Mouse (Mus musculus) stomach, embryonic 14.5 days (tissue): ENCODE results near the gene Sec22b. TPM values are rescaled to one million over a fixed set of nuclear protein-coding genes. Genes with fewer than 3 reads are reported as not detected.

Source experiments
- ATAC-seq: fragments of 200-750 bp; cut with Nextera tagmentation; 2 replicates; pipeline ENCODE4 v1.8.0; 2017; ENCODE audit warnings: low read depth, moderate TSS enrichment; ENCODE audit not compliant: insufficient number of reproducible peaks, insufficient read depth, low FRiP score
- H3K27ac ChIP-seq: fragments of 300-500 bp; sonication (generic); 2 replicates; pipeline ENCODE4 v1.5.1; 2014; ENCODE audit warnings: mild to moderate bottlenecking, low read length, moderate library complexity, mixed read lengths
- H3K27me3 ChIP-seq: fragments of 300-500 bp; sonication (generic); 2 replicates; pipeline ENCODE4 v1.6.1; 2014; ENCODE audit warnings: low read length, control low read depth, mixed read lengths; ENCODE audit not compliant: control insufficient read depth, insufficient read depth
- H3K36me3 ChIP-seq: fragments of 300-500 bp; sonication (generic); 2 replicates; pipeline ENCODE4 v1.6.1; 2014; ENCODE audit warnings: mild to moderate bottlenecking, control low read depth, low read length, moderate library complexity, mixed read lengths; ENCODE audit not compliant: control insufficient read depth, insufficient read depth
- H3K4me1 ChIP-seq: fragments of 300-500 bp; sonication (generic); 2 replicates; pipeline ENCODE4 v1.6.1; 2014; ENCODE audit warnings: low read length, control low read depth, mixed read lengths; ENCODE audit not compliant: control insufficient read depth, insufficient read depth
- H3K4me2 ChIP-seq: fragments of 300-500 bp; sonication (generic); replicated peaks from 2 replicates; pipeline ENCODE4 v1.6.1; 2014; ENCODE audit warnings: low read depth, low read length, control low read depth
- H3K4me3 ChIP-seq: fragments of 300-500 bp; sonication (generic); 2 replicates; pipeline ENCODE4 v1.5.1; 2014; ENCODE audit warnings: low read depth, low read length, control low read depth
- H3K9ac ChIP-seq: fragments of 300-500 bp; sonication (generic); replicated peaks from 2 replicates; pipeline ENCODE4 v1.6.1; 2014; ENCODE audit warnings: low read depth, mild to moderate bottlenecking, control low read depth, low read length, moderate library complexity, mixed read lengths
- H3K9me3 ChIP-seq: fragments of 300-500 bp; sonication (generic); 2 replicates; pipeline ENCODE4 v1.6.1; 2016; ENCODE audit warnings: low read depth, low read length, control low read depth; ENCODE audit not compliant: control insufficient read depth
- WGBS: fragments of 180-500 bp; shearing (Covaris S2); extraction: QIAGEN DNeasy Blood & Tissue Kit; methylation state at CpG from one replicate; pipeline ENCODE4 v1.1.7; 2014; 5-methylcytosine and 5-hydroxymethylcytosine counted together
- polyA plus RNA-seq: library from polyadenylated mRNA; unstranded; fragments of >200 nt; fragmentation: Nextera tagmentation; extraction: Ambion mirVana; gene quantifications from 2 replicates; pipeline ENCODE4 v1.2.1, GENCODE M21; 2014

Sec22b gene
- polyA plus RNA-seq, 1 experiment from 2014 or later = 159 TPM

- Histone ChIP-seq H3K9ac (no peak overlapping the region), H3K27me3 (no peaks in the 10 kb centered on the region), H3K36me3 (no peaks in the 10 kb centered on the region), H3K4me1 (peaks cover 49% of the 10 kb centered on the region), H3K4me2 (0 out of 2 replicates have a peak overlapping the region, but pooled peaks have one; percentile 2), H3K4me3 (no peak overlapping the region), H3K9me3 (no peaks in the 10 kb centered on the region), H3K27ac (peak overlapping the region; percentile 76)
- 11% methylated on average over 10 of the region's 10 CpGs for WGBS
- ATAC-seq = no peak
Measured at GRCm38 (mm10) chr3:97939626-97940510, 38.9 kb downstream of the Sec22b start.

- Histone ChIP-seq H3K36me3 (no peaks in the 10 kb centered on the region), H3K27me3 (no peaks in the 10 kb centered on the region), H3K9me3 (no peaks in the 10 kb centered on the region), H3K4me1 (peaks cover 49% of the 10 kb centered on the region), H3K4me2 (no peak overlapping the region), H3K27ac (peak overlapping the region; percentile 76), H3K4me3 (no peak overlapping the region), H3K9ac (no peak overlapping the region)
- no peak for ATAC-seq
- WGBS = 30% methylated on average over 9 of the region's 9 CpGs
Measured at GRCm38 (mm10) chr3:97940511-97941204, 39.7 kb downstream of the Sec22b start.

- Histone ChIP-seq H3K4me3 (no peak overlapping the region), H3K9ac (no peak overlapping the region; the same call in 1 of the 2 replicates), H3K9me3 (no peaks in the 10 kb centered on the region), H3K4me1 (peaks cover 49% of the 10 kb centered on the region), H3K27me3 (no peaks in the 10 kb centered on the region), H3K4me2 (peak overlapping the region; percentile 34), H3K36me3 (no peaks in the 10 kb centered on the region), H3K27ac (peak overlapping the region; percentile 86)
- 28% methylated on average over 11 of the region's 11 CpGs for WGBS
- no peak for ATAC-seq
Measured at GRCm38 (mm10) chr3:97941440-97942259, 40.7 kb downstream of the Sec22b start.

GRCm38 (mm10) chr3:97942260-97942950 is 41.4 kb downstream of the Sec22b start:
- peak; percentile 34; the same call in 1 of the 2 replicates for ATAC-seq
- H3K27ac ChIP-seq = peak overlapping the region; percentile 86
- 6% methylated on average over 16 of the region's 16 CpGs for WGBS

GRCm38 (mm10) chr3:97944462-97944861 is 43.5 kb downstream of the Sec22b start:
- H3K27me3 ChIP-seq = no peaks in the 10 kb centered on the region
- H3K4me2 ChIP-seq = no peak overlapping the region
- no peak for ATAC-seq
- H3K9me3 ChIP-seq = no peaks in the 10 kb centered on the region
- H3K4me3 ChIP-seq = no peak overlapping the region
- H3K9ac ChIP-seq = no peak overlapping the region
- no peak overlapping the region for H3K27ac ChIP-seq
- H3K36me3 ChIP-seq = no peaks in the 10 kb centered on the region
- 56% methylated on average over 5 of the region's 5 CpGs for WGBS
- peaks cover 34% of the 10 kb centered on the region for H3K4me1 ChIP-seq

More at GRCm38 (mm10) chr3:97942260-97942950, 41.4 kb downstream of the Sec22b start:
- no peaks in the 10 kb centered on the region for H3K9me3 ChIP-seq
- H3K4me1 ChIP-seq = peaks cover 46% of the 10 kb centered on the region
- peak overlapping the region; percentile 34 for H3K4me2 ChIP-seq
- H3K36me3 ChIP-seq = no peaks in the 10 kb centered on the region
- H3K4me3 ChIP-seq = 0 out of 2 replicates have a peak overlapping the region, but pooled peaks have one; percentile 5
- H3K27me3 ChIP-seq = no peaks in the 10 kb centered on the region
- H3K9ac ChIP-seq = no peak overlapping the region; the same call in 1 of the 2 replicates

DNA sequence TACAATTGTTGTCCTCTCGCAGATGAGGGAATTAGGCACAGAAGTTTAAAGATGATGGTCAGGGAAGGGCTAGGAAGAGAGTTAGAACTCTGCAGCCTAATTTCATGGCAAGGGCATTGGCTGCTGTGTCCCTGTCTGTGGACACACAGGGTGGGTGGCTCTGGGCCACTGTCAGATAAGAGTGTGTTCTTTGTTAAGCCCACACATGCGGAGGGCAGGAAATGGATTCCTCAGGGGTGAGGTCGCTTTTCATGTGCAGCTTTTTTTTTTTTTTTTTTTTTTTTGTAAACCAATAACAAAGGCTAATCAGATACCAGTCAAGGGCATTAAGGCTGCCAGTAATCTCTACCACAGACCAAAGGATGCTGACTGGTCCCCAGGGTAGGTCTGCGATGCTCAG is 45.4 kb downstream of the Sec22b start:
- Histone ChIP-seq H3K27ac (no peak overlapping the region), H3K9ac (no peak overlapping the region), H3K4me3 (no peak overlapping the region), H3K9me3 (no peaks in the 10 kb centered on the region), H3K4me1 (peaks cover 15% of the 10 kb centered on the region), H3K36me3 (no peaks in the 10 kb centered on the region), H3K27me3 (no peaks in the 10 kb centered on the region), H3K4me2 (no peak overlapping the region)
- peak; percentile 64; the same call in 1 of the 2 replicates for ATAC-seq
- 34% methylated on average over 4 of the region's 4 CpGs for WGBS

- 91% methylated on average over 2 of the region's 2 CpGs for WGBS
- no peaks in the 10 kb centered on the region for H3K9me3 ChIP-seq
- no peak for ATAC-seq
- H3K4me3 ChIP-seq = no peak overlapping the region
- H3K27me3 ChIP-seq = no peaks in the 10 kb centered on the region
- no peak overlapping the region for H3K27ac ChIP-seq
- H3K9ac ChIP-seq = no peak overlapping the region
- H3K4me2 ChIP-seq = no peak overlapping the region
- H3K36me3 ChIP-seq = no peaks in the 10 kb centered on the region
- H3K4me1 ChIP-seq = no peaks in the 10 kb centered on the region
Measured at GRCm38 (mm10) chr3:97948518-97948917, 47.5 kb downstream of the Sec22b start.
